Mouse (Mus musculus) ES-E14 (cell line): Measurements from ENCODE around the gene Sec16a. TPM values are rescaled to one million over a fixed set of nuclear protein-coding genes. Genes with fewer than 3 reads are reported as not detected.

Source experiments
- DNase-seq: peaks from one replicate; pipeline ENCODE4 v3.0.0-alpha.2; 2013; ENCODE audit warnings: low read depth, low spot score
- H3K27ac ChIP-seq: 2 replicates; pipeline ENCODE4 v1.5.1; 2012; ENCODE audit warnings: low read depth, mild to moderate bottlenecking, low read length, moderate library complexity, mixed read lengths; ENCODE audit not compliant: poor library complexity, insufficient read depth, severe bottlenecking
- H3K36me3 ChIP-seq: 2 replicates; pipeline ENCODE4 v1.6.1; 2012; ENCODE audit warnings: mild to moderate bottlenecking, low read length, moderate library complexity, mixed read lengths; ENCODE audit not compliant: control insufficient read depth, poor library complexity, insufficient read depth, severe bottlenecking
- H3K4me1 ChIP-seq, 2 experiments: fragments of 150-350 bp in 1 of 2; sonication (generic) in 1 of 2; 2 replicates each; pipeline ENCODE4 v1.6.1; 2012; ENCODE audit warnings: low read length in 2 of 2, mild to moderate bottlenecking in 1 of 2, mixed read lengths in 1 of 2; ENCODE audit not compliant: control insufficient read depth in 2 of 2, insufficient read depth in 2 of 2, poor library complexity in 1 of 2
- H3K4me3 ChIP-seq, 2 experiments: fragments of 150-350 bp in 1 of 2; sonication (generic) in 1 of 2; 2 replicates each; pipeline ENCODE4 v1.5.1; 2012; ENCODE audit warnings: low read length in 2 of 2, low read depth in 1 of 2, mild to moderate bottlenecking in 1 of 2, mixed read lengths in 1 of 2; ENCODE audit not compliant: insufficient read depth in 1 of 2, poor library complexity in 1 of 2, severe bottlenecking in 1 of 2
- H3K9ac ChIP-seq: 2 replicates; pipeline ENCODE4 v1.6.1; 2012; ENCODE audit warnings: low read depth, mild to moderate bottlenecking, low read length, mixed read lengths; ENCODE audit not compliant: poor library complexity, insufficient read depth, severe bottlenecking
- H3K9me3 ChIP-seq: fragments of 150-350 bp; sonication (generic); 2 replicates; pipeline ENCODE4 v1.6.1; 2012; ENCODE audit warnings: low read depth, mild to moderate bottlenecking, low read length; ENCODE audit not compliant: control insufficient read depth, insufficient read depth
- CHD2 ChIP-seq: IDR thresholded peaks from 2 replicates; pipeline ENCODE4 v1.6.1; 2014; ENCODE audit warnings: mild to moderate bottlenecking, low read depth, low read length, inconsistent platforms
- HCFC1 ChIP-seq: IDR thresholded peaks from 2 replicates; pipeline ENCODE4 v1.6.1; 2012; ENCODE audit warnings: low read length, inconsistent platforms, borderline replicate concordance; ENCODE audit not compliant: insufficient read depth
- MAFK ChIP-seq: IDR thresholded peaks from 2 replicates; pipeline ENCODE4 v1.6.1; 2014; ENCODE audit warnings: mild to moderate bottlenecking, low read depth, low read length, inconsistent platforms; ENCODE audit not compliant: insufficient read depth
- ZC3H11A ChIP-seq: IDR thresholded peaks from 2 replicates; pipeline ENCODE4 v1.6.1; 2012; ENCODE audit warnings: low read depth, mild to moderate bottlenecking, inconsistent platforms, low read length, borderline replicate concordance
- ZNF384 ChIP-seq: IDR thresholded peaks from 2 replicates; pipeline ENCODE4 v1.6.1; 2012; ENCODE audit warnings: low read depth, low read length, inconsistent platforms
- in situ Hi-C, 2 experiments: fragments of 600-800 bp; cut with MboI; formaldehyde crosslinking; loops; one replicate each; pipeline ENCODE4 v1.15.1; 2025; ENCODE audit warnings: low sequenced_read_pairs in 2 of 2, inconsistent platforms in 1 of 2; ENCODE audit not compliant: unreplicated experiment in 2 of 2
- total RNA-seq: library from RNA; depleted of rRNA; stranded (reverse); fragments of 300-350 nt; gene quantifications from 2 replicates; pipeline ENCODE4 v1.2.3, GENCODE M21; 2012

The Sec16a gene
- total RNA-seq, 1 experiment: 47.3 TPM

DNA sequence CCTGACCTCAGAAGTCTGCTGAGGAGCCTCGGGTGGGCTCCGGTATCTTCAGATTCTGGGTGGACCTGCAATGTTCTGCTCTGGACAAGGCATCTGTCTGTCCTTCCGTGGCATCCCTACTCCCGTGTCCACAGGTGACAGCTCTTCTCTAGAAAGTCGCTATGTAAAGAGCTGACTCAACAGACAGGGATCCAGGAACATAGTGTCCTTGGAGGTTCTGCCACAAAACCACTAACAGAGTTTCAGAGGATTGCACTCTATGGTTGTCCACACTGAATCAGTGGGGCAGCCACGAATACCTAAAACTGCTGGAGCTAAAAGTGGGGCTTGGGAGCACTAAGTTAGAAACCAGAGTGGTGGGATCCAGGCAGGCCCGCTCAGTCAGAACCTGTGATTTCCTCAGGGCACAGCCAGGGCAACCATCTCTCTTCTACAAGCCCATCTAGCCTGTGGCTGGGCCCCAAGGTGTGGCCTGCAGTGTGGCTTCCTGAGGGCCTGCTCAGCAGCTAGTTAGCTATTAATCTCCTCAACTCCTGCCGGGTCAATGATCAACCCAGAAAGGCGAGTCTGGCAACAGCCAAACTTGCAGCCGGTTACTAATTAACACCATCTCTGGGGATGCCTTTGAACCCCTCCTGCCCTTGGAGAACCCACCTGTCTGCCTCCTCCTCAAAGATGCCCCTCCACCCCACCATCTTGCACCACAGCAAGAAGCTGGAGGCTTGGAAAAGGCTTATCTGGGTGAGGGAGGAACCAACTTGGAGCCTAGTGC lies 36.9 kb upstream of the Sec16a start:
- Histone ChIP-seq H3K9me3 (no peaks in the 10 kb centered on the region), H3K36me3 (peaks cover 48% of the 10 kb centered on the region), H3K4me1 (peaks cover 2 to 17% of the 10 kb centered on the region in 2 experiments; a peak in 2 of 4 replicates), H3K4me3 (no peak overlapping the region), H3K9ac (no peak overlapping the region), H3K27ac (no peak overlapping the region)
- DNase-seq: no peak
- in situ Hi-C loops: no loop called here
- TF ChIP-seq HCFC1: no peak
- no peak for TF ChIP-seq ZC3H11A
- no peak for TF ChIP-seq CHD2
- TF ChIP-seq ZNF384: no peak
- TF ChIP-seq MAFK: no peak

DNA sequence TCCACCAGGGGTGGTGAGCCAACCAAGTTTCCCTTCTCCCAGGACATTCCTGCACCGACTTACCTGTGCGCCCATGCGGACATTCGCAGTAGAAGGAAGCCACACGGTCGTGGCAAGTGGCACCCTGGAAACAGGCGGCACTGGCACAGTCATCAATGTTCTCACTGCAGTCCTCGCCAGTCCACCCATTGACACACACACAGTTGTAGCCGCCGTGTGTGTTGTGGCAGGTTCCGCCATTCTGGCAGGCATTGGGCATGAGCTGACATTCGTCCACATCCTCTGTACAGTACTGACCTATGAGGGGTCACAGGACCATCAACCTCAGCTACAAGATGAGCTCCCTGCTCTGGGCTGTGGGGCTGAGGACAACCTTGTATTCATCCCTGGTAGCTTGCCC lies 35.9 kb upstream of the Sec16a start:
- in situ Hi-C loops: no loop called here
- Histone ChIP-seq H3K36me3 (peaks cover 57% of the 10 kb centered on the region), H3K27ac (no peak overlapping the region), H3K4me3 (no peak overlapping the region), H3K4me1 (peaks cover 0 to 7% of the 10 kb centered on the region in 2 experiments; a peak in 2 of 4 replicates), H3K9ac (no peak overlapping the region), H3K9me3 (no peaks in the 10 kb centered on the region)
- DNase-seq: no peak
- TF ChIP-seq MAFK (no peak), CHD2 (no peak), ZC3H11A (no peak), ZNF384 (no peak), HCFC1 (no peak)

DNA sequence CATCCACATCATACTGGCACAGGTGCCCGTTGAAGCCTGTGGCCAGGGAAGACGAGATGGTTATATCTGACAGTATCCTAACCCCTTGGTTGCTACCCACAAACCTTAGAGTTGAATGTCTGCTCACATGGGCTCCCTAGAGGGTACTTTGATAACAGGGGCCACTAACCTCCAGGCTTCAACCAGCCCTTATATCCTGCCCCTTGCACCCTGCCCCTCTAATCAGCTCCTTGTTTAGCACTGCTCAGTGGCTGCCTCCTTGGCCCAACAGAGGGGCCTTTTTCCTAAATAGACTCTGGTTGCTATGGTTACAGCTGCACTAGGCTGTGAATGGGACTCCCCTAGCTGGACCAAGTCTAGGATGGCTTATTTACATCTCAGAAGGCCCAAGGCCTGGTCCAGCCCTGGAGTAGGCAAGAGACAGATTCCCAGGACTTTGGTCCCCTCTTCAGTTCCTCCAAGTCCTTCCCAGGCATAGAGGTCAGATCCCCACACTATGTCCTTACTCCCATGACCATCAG lies 33.7 kb upstream of the Sec16a start:
- Histone ChIP-seq H3K4me1 (peaks cover 0 to 4% of the 10 kb centered on the region in 2 experiments; a peak in 1 of 4 replicates), H3K9ac (no peak overlapping the region), H3K4me3 (no peak overlapping the region), H3K36me3 (peaks cover 64% of the 10 kb centered on the region), H3K27ac (no peak overlapping the region), H3K9me3 (no peaks in the 10 kb centered on the region)
- TF ChIP-seq ZNF384 (no peak), CHD2 (no peak), HCFC1 (no peak), MAFK (no peak), ZC3H11A (no peak)
- no peak for DNase-seq
- in situ Hi-C loops: no loop called here

DNA sequence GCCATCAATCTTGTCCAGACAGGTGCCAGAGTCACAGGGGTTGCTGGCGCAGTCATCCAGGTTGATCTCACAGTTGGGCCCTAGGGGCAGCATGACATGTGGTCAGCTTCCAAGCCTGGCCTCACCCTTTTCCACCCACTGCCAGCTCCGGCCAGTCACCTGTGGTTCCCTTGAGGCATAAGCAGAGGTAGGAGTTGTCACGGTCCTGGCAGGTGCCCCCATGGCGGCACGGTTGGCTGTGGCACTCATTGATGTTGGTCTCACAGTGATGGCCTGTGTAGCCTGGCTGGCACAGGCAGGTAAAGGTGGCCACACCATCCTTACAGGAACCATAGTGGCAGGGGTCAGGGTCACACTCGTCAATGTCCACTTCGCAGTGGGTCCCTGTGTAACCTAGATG lies 32.9 kb upstream of the Sec16a start:
- Histone ChIP-seq H3K9me3 (no peaks in the 10 kb centered on the region), H3K9ac (no peak overlapping the region), H3K4me1 (peaks cover 0 to 1% of the 10 kb centered on the region in 2 experiments; a peak in 1 of 4 replicates), H3K4me3 (no peak overlapping the region), H3K27ac (no peak overlapping the region), H3K36me3 (peaks cover 71% of the 10 kb centered on the region)
- TF ChIP-seq HCFC1 (no peak), ZNF384 (no peak), CHD2 (no peak), ZC3H11A (no peak), MAFK (no peak)
- in situ Hi-C loops: no loop called here
- DNase-seq: no peak
